Mouse (Mus musculus) kidney, postnatal 14 days (tissue): ENCODE results near the gene Tpcn1.

Source experiments
- DNase-seq: peaks from one replicate; pipeline ENCODE4 v3.0.0; 2022; ENCODE audit warnings: mixed read lengths

Tpcn1 gene

DNA sequence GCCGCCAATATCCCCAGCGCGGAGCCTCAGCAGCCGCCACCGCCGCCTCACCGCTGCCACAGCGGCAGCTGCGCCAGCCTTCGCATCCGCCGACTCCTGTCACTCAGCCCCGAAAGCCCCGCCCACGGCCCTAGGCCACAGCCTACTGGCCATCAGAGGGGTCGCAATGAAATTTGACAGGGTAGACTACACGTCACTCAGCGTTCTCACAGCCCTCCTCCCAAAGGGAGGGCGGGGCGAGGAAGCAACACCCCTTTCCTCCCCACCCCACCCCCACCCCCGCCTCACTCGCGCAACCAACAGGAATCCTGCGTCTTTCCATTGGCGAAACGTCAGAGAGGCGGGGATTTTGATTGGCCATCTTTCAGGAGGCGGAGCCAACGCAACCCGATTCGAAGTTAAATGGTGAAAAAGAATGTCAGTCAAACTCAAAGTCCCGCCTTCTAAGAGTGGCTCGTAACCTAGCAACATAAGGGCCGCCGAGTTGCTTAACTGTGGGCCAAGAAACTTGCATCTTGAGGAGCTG, at the start of gene Tpcn1, which contains the start of gene Iqcd:
Tpcn1 (minus strand) TSS at position 105 of the 526 bp plus-strand sequence.
Iqcd (plus strand) TSS at position 448 of the 526 bp plus-strand sequence.
- DNase-seq: peak; percentile 100

- DNase-seq: no peak
Measured at GRCm38 (mm10) chr5:120635633-120636032, 47.2 kb upstream of the Tpcn1 start.

DNA sequence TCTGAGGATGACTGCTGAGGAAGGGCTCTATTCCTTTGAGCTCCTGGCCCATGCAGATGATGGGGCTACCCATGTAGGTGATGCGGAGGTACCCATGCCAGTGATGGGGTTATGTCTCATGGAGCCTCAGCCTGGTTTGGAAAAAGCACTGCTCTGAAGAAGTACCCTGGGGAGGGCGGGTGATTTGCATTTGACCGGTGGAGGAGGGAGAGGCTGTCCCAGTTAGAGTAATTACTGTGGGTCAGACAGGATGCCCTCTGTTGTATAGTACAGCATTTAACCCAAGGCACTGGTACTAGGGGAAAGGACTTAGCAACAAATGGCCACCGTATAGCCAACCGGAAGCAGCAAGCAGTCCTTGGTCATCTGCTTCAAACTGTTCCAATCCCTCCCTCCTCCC, 46.4 kb upstream of the Tpcn1 start:
- DNase-seq: no peak

DNA sequence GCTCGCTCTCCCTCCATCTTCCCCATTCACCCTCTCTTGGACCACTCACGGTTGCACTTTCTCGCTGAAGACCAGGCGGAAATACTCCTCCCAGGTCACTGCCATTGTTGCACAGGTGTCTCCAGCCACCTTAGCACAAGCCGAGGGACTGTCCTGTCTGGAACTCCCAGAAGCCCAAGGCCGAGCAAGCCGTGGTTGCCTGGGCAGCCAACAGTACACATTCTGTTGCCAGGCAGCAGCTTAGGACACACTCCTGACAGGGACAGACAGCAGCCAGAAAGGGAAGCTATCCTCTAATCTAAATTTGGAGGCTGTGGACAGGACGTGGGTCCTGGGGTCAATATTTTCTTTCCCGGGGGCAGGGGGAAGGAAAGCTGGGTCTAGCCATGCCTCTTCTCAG, 45.7 kb upstream of the Tpcn1 start, which contains the start of gene Cfap73:
Cfap73 (minus strand) TSS at position 105 of the 400 bp plus-strand sequence.
- DNase-seq: no peak

DNA sequence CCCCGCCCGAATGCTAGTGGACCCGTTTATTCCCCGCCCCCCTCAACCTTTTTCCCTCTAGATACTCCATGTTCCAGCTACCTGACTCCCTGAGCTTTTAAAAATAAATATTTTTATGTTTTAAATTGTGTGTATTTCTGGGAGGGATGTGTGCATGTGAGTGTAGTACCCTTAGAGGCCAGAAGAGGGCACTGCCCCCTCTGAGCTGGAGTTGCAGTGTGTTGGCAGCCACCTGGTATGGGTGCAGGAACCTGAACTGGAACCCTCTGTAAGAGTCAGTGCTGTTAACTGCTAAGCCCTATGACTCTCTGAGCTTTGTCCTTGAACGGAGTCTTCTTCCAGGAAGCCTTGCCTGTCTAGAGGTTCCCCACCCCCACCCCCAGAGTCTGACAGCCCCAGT, 43.4 kb upstream of the Tpcn1 start:
- no peak for DNase-seq

GRCm38 (mm10) chr5:120631128-120631527, 42.7 kb upstream of the Tpcn1 start:
- DNase-seq: no peak

GRCm38 (mm10) chr5:120628624-120629023, 40.2 kb upstream of the Tpcn1 start:
- peak; percentile 44 for DNase-seq

DNA sequence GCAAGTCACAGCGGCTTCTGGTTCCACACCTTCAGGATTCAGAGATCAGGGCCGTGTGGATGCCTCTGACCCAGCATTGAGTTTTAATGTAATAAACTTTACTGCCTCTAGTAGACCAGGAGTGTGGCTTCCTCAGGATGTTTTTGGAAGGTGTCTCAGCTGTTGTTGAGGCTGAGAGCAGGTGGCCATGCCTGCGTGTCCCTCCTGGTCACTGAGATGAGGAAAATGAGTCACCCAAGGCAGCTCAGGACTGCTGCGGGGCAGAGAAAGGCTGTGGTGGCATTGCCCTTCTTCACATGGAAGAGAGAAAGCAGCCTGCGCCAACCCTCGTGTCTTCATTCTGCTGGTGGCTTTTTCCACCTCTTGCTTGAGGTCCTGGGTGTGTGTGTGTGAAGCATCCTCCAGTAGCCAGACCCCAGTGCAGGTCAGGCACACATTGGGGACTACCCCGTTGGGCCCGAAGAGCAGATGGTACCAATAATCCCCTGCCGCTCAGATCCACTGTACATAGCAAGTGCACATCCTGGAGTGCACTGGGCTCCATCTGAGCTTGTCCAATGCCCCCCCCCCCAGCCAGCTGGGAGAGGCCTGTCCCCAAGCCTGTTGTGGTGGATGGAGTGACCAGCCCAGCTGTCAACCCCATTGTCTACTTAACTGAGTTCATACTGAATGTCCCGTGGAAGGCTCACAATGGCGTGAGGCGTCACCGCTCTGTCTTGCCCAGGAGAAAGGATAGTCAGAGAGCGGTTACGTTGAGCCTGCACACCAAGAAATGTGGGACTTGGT, 39.2 kb upstream of the Tpcn1 start:
- no peak for DNase-seq

DNA sequence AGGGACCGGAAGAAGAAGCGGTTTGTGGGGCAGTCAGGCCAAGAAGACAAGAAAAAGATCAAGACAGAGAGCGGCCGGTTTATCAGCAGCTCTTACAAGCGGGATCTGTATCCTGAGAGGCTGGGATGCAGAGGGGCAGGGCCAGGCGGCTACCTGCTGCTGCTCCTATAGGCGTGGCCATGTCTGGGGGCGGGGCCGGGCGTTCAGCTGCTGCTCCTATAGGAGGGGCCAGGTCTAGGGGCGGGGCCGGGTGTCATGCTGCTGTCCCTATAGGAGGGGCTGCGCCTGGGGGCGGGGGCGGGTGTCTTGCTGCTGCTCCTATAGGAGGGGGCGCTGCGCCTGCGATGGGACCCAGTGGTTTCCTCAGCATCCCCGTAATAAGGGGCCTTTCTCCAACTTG, 37.9 kb upstream of the Tpcn1 start:
- DNase-seq: no peak

- no peak for DNase-seq
Measured at GRCm38 (mm10) chr5:120624427-120624826, 36.0 kb upstream of the Tpcn1 start.

GRCm38 (mm10) chr5:120622198-120622851, 33.9 kb upstream of the Tpcn1 start:
- DNase-seq: peak; percentile 61

- no peak for DNase-seq
Measured at GRCm38 (mm10) chr5:120621846-120622197, 33.3 kb upstream of the Tpcn1 start.

DNA sequence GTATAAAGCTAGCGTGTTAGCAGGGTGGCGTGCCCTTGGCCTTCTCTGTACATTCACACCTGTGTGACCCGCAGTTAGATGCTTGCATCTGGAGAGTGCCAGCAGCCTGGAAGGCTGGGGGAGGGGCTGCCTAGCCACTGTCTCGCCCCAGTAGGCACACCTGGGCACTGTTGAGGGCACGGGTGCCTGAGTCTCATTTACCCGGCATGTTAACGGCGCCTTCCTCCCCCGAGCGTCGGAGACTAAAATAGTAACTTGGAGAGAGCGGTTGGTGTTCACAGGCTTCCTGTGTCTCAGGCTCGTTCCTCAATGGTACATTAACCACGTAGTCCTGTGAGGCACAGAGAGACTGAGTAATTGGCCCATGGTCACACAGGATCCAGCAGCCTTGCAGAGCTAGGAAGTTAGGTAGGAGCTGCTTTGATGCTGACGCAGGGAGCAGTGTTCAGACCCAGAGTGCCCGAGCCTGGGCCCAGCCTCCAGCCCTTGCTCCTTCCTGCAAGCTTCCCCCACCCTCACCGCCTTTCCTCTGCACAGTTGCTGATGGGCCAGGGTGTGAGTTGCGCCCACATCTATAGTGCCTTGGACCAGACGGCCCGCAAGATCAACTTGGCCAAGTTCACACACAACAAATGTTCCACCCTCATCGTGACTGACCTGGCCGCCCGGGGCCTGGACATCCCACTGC, 32.7 kb upstream of the Tpcn1 start:
- peak; percentile 66 for DNase-seq

- DNase-seq: peak; percentile 81
Measured at GRCm38 (mm10) chr5:120620375-120621077, 32.1 kb upstream of the Tpcn1 start.

DNA sequence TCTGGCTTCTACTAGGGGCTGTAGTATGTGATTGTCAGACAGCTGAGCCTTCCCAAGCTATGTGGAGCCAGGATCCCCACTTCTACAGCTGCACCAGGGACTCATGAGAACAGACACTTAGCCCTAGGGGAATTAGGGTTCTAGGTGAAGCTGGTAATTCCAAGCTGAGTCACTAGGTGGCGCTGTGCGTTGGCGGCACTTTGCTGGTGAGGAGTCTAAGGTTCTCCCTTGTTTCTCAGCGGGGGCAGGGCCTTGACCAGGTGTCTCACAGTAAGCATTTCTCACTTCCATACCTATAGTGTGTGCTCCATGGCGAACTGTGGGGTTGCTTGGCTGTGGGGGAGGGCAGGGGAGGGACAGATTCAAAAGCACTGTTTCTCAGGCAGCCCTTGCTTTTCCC, 30.7 kb upstream of the Tpcn1 start:
- peak; percentile 50 for DNase-seq

DNA sequence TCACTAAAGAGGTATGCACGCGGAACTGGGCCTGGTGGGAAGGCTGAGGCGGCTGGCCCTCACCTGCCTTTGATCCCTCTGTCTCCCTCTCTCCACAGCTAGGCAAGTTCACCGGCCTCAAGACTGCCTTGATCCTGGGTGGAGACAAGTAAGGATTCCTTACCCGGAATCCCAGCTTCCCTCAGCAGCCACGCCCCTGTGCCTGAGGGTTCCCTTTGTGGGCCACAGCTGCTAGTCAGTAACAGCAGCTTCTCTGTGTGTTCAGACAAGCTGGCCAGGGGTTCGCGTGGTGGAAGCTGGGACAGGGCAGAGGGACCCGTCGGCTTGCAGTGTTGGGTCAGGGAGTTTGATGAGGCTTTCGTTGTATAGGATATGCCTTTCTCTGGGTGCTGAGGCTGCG, 30.3 kb upstream of the Tpcn1 start:
- no peak for DNase-seq

DNA sequence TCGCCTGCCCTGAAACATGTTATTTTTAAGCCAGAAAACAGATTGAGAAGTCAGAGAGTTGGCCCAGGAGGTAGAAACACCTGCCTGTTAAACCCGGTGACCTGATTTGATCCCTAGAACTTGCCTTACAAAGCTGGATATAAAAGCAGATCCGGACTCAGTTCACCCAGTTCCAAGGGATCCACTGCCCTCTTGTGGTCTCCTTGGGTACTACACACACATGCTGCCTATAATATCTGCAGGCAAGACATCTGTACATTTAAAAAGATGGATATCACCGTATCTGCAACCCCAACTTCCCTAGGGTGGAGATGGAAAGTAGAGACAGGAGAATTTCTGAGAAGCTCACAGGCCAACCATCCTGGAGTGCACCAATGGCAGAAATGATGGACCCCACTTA, 27.4 kb upstream of the Tpcn1 start:
- DNase-seq: no peak

DNA sequence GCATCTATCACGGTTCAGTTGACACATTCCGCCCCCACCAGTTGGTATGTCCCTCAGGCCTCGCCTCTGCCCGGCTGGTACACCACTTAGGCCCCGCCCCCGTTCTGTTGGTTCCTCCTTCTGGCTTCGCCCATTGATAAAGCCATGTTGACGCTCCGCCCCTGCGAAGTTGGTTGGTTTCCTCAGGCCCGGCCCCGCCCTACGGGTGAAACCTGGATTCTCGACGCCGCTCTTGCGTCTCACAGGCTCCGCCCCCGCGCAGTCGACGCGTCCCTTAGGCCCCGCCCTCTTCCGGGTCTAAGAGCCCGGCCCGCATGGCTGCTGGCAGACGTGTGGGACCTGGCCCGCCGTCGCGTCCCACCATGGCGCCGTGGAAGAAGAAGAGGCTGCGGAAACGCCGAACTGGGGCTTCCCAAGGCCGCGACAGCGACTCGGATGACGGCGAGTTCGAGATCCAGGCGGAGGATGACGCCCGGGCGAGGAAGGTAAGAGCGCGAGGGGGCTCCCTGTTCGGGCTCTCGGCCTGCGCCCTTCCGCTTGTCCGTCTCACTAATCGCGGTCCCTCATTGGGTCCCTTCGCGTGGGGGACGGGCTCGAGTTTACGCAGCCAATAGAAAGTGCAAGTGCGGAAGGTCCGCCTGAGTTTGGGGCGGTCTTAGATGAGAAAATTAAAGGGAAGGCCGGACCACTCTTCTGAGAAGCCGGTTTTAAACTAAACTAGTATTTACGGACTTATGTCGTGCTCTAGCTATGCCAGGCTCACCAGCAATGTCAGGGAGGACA, 24.5 kb upstream of the Tpcn1 start:
- DNase-seq: peak; percentile 100

- peak; percentile 98 for DNase-seq
Measured at GRCm38 (mm10) chr5:120612442-120612821, 24.0 kb upstream of the Tpcn1 start, which contains the start of the genes Rita1 and Ddx54. Gene Rita1, minus strand, starts transcription at chr5:120612589. Gene Ddx54, plus strand, starts transcription at chr5:120612739.

DNA sequence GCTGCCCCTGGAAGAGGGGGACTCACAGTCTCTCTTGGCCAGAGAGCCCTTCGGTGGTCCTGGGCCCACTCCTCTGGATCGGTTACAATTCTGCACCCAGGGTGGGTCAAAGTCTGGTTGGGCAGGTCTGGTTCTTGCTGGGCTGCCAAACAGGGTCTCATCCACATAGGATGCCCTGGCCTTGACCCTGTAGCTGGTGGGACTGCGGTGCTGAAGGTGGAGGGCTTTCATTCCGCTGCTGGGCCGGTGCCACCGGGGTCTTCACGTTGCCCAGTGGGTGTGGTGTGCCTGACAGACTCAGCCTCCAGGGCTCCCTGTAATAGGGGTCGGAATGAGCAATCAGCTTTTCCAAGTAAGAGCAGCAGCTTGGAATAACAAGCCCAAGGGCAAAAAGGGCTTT, 22.9 kb upstream of the Tpcn1 start:
- no peak for DNase-seq

DNA sequence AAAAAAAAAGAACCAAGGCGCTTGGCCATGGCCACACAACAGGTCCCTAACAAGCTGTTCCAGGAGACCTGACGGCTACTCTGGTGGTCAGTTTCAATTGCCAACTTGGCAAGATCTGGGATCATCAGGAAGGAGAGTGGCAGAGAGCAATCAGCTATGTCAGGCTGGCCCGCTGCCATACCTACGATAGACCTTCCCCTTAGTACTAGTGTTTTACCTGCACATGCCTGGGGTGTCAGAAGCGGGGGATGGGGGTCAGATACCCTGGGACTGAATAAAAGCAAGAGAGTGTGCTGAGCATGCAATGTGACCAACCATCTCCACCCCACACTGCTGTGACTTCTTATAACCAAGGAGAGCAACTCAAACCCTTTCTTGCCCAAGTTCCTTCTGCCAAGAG, 22.4 kb upstream of the Tpcn1 start:
- peak; percentile 57 for DNase-seq

- DNase-seq: no peak
Measured at GRCm38 (mm10) chr5:120609246-120609775, 20.8 kb upstream of the Tpcn1 start.
